Mouse (Mus musculus) ES-Bruce4 (cell line): ENCODE data around the gene Mybpc1. TPM values are rescaled to one million over a fixed set of nuclear protein-coding genes. Genes with fewer than 3 reads are reported as not detected.

ENCODE experiments used
- H3K27ac ChIP-seq: 2 replicates; pipeline ENCODE4 v1.5.1; 2012; ENCODE audit warnings: low read length, inconsistent platforms; ENCODE audit not compliant: insufficient read depth
- H3K27me3 ChIP-seq: 2 replicates; pipeline ENCODE4 v1.6.1; 2012; ENCODE audit warnings: mild to moderate bottlenecking, low read length, inconsistent platforms; ENCODE audit not compliant: control insufficient read depth, poor library complexity, insufficient read depth, severe bottlenecking
- H3K36me3 ChIP-seq: 2 replicates; pipeline ENCODE4 v1.6.1; 2012; ENCODE audit warnings: inconsistent platforms, mild to moderate bottlenecking, low read length, moderate library complexity; ENCODE audit not compliant: control insufficient read depth, poor library complexity, insufficient read depth, severe bottlenecking
- H3K4me1 ChIP-seq: one replicate; pipeline ENCODE4 v1.8.1; 2011; ENCODE audit warnings: low read length; ENCODE audit not compliant: control insufficient read depth, insufficient read depth
- H3K4me3 ChIP-seq: 2 replicates; pipeline ENCODE4 v1.5.1; 2011; ENCODE audit warnings: low read depth, mild to moderate bottlenecking, low read length
- H3K9ac ChIP-seq: 2 replicates; pipeline ENCODE4 v1.6.1; 2012; ENCODE audit warnings: low read depth, mild to moderate bottlenecking, inconsistent platforms; ENCODE audit not compliant: poor library complexity, severe bottlenecking
- H3K9me3 ChIP-seq: replicated peaks from 2 replicates; pipeline ENCODE4 v1.6.1; 2012; ENCODE audit warnings: mild to moderate bottlenecking, low read length, inconsistent platforms; ENCODE audit not compliant: control insufficient read depth, poor library complexity, insufficient read depth, severe bottlenecking
- CTCF ChIP-seq: IDR thresholded peaks from one replicate; pipeline ENCODE4 v1.8.1; 2011; ENCODE audit warnings: low read depth, low read length
- EP300 ChIP-seq: IDR thresholded peaks from 2 replicates; pipeline ENCODE4 v1.6.1; 2011; ENCODE audit warnings: low read depth, low read length; ENCODE audit not compliant: insufficient read depth
- POLR2A ChIP-seq: IDR thresholded peaks from one replicate; pipeline ENCODE4 v1.8.1; 2011; ENCODE audit warnings: low read length; ENCODE audit not compliant: insufficient read depth
- polyA plus RNA-seq: library from polyadenylated mRNA; stranded (reverse); fragments of >200 nt; gene quantifications from 2 replicates; pipeline ENCODE4 v1.2.4, GENCODE M21; 2011; ENCODE audit warnings: low read depth; ENCODE audit not compliant: missing spikeins, insufficient read depth, insufficient read length

The Mybpc1 gene
- polyA plus RNA-seq, 1 experiment: not detected

- TF ChIP-seq EP300 (no peak), POLR2A (no peak), CTCF (no peak)
- Histone ChIP-seq H3K27ac (no peak overlapping the region), H3K4me3 (no peak overlapping the region), H3K4me1 (no peaks in the 10 kb centered on the region), H3K9ac (no peak overlapping the region), H3K36me3 (no peaks in the 10 kb centered on the region), H3K9me3 (no peaks in the 10 kb centered on the region), H3K27me3 (no peaks in the 10 kb centered on the region)
These were observed 24.2 kb downstream of the Mybpc1 start for GRCm38 (mm10) chr10:88580786-88581185.

GRCm38 (mm10) chr10:88578651-88579050 is 26.3 kb downstream of the Mybpc1 start:
- Histone ChIP-seq H3K4me1 (no peaks in the 10 kb centered on the region), H3K9ac (no peak overlapping the region), H3K9me3 (no peaks in the 10 kb centered on the region), H3K27me3 (no peaks in the 10 kb centered on the region), H3K4me3 (no peak overlapping the region), H3K27ac (no peak overlapping the region), H3K36me3 (no peaks in the 10 kb centered on the region)
- TF ChIP-seq CTCF (no peak), POLR2A (no peak), EP300 (no peak)

DNA sequence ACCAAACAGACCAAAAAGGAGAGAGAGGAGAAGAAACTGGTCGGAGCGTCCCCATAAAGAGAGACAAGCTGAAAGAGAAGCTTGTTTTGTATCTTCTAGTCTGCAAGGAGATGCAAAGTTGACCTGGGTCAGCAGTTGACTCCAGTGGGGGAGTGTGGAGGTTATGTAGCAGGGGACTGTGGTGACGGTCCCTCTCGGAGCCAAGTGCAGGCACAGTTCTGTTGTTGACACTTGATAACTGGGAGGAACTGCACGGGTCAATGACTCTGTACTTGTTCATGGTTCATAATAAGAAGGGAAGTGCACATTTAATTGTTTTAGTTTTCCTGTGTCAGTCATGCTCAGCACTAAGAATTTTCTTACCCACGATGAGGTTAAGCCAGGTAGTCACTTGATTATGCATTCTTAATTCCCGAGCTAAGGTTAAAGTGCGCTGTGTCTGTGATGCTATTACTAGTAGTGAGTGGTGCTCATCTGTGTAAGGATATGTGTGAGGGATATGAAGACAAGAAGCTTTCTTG is 30.8 kb downstream of the Mybpc1 start:
- Histone ChIP-seq H3K27me3 (no peaks in the 10 kb centered on the region), H3K27ac (no peak overlapping the region), H3K9me3 (no peaks in the 10 kb centered on the region), H3K36me3 (no peaks in the 10 kb centered on the region), H3K9ac (no peak overlapping the region), H3K4me3 (no peak overlapping the region), H3K4me1 (no peaks in the 10 kb centered on the region)
- TF ChIP-seq CTCF (no peak), EP300 (no peak), POLR2A (no peak)

- H3K4me3 ChIP-seq: no peak overlapping the region
- H3K4me1 ChIP-seq: no peaks in the 10 kb centered on the region
- no peaks in the 10 kb centered on the region for H3K27me3 ChIP-seq
- no peaks in the 10 kb centered on the region for H3K9me3 ChIP-seq
- no peak overlapping the region for H3K27ac ChIP-seq
- no peaks in the 10 kb centered on the region for H3K36me3 ChIP-seq
- H3K9ac ChIP-seq: no peak overlapping the region
- TF ChIP-seq EP300: no peak
- no peak for TF ChIP-seq CTCF
- no peak for TF ChIP-seq POLR2A
These were observed 32.8 kb downstream of the Mybpc1 start for GRCm38 (mm10) chr10:88572123-88572522.

DNA sequence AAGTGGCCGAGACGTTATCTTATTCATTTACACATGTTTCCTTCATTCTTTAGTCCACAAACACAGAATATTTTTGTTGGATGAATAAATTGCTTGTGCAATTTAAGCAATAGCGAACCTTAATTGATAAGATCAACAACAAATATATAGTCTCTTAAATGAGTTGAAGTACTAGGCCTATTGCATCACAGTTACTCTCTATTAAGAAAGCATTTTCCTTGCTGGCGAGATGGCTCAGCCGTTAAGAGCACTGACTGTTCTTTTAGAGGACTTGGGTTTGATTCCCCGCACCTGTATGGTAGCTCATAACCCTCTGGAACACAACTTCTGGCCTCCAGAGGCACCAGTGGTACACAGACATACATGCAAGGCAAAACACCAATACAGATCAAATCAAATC is 47.9 kb downstream of the Mybpc1 start:
- H3K27ac ChIP-seq: no peak overlapping the region
- H3K27me3 ChIP-seq: no peaks in the 10 kb centered on the region; the same call in 1 of the 2 replicates
- H3K4me1 ChIP-seq: no peaks in the 10 kb centered on the region
- H3K36me3 ChIP-seq: no peaks in the 10 kb centered on the region
- H3K9ac ChIP-seq: no peak overlapping the region
- no peak overlapping the region for H3K4me3 ChIP-seq
- TF ChIP-seq EP300: no peak
- H3K9me3 ChIP-seq: no peaks in the 10 kb centered on the region

DNA sequence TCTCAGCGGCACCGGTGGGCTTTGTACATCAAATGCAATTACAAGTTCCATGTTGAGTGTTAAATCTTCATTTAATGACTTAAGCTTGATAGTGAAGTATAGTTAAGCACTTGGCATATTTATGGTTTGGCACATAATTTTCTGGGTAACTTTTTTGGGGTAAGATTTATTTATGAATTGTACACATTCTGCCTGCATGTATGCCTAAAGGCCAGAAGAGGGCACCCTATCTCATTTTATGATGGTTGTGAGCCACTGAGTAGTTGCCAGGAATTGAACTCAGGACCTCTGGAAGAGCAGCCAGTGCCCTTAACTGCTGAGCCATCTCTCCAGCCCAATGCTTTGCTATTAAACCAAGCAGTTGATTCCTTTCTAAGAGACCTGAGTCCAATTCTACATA is 52.2 kb downstream of the Mybpc1 start:
- no peaks in the 10 kb centered on the region for H3K27me3 ChIP-seq
- peaks cover 2% of the 10 kb centered on the region for H3K4me1 ChIP-seq
- no peaks in the 10 kb centered on the region for H3K9me3 ChIP-seq
- no peak overlapping the region for H3K27ac ChIP-seq
- no peak for TF ChIP-seq EP300
- no peak for TF ChIP-seq POLR2A
- TF ChIP-seq CTCF: no peak
- H3K4me3 ChIP-seq: no peak overlapping the region
- no peak overlapping the region for H3K9ac ChIP-seq
- no peaks in the 10 kb centered on the region for H3K36me3 ChIP-seq

DNA sequence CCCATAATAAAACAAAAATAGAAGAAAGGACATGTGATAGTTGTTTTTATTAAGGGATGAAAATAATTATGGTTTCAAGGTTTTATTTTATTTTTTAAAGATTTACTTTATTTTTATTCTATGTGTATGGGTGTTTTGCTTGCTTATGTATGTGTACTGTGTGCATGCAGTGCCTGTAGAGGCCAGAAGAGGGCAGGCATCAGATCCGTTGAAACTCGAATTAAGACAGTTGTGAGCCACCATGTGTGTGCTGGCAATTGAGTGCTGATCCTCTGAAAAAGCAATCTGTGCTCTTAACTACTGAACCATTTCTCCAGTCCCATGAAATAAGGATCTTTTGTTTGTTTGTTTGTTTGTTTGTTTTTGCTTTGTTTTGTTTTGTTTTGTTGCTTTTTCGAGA is 54.7 kb downstream of the Mybpc1 start:
- H3K27me3 ChIP-seq: no peaks in the 10 kb centered on the region
- peaks cover 9% of the 10 kb centered on the region for H3K4me1 ChIP-seq
- no peaks in the 10 kb centered on the region for H3K36me3 ChIP-seq
- H3K9ac ChIP-seq: no peak overlapping the region
- H3K4me3 ChIP-seq: no peak overlapping the region
- H3K9me3 ChIP-seq: no peaks in the 10 kb centered on the region
- H3K27ac ChIP-seq: no peak overlapping the region
- TF ChIP-seq CTCF: peak; percentile 35
- no peak for TF ChIP-seq POLR2A
